Mouse (Mus musculus) CH12.LX (cell line): Measurements from ENCODE around the gene Uvrag.
A peak's percentile ranks its signal among the peaks of the same experiment; 100 is the strongest.

Experiments
- CTCF ChIP-seq, 2 experiments: IDR thresholded peaks in 1 of 2; conservative IDR thresholded peaks in 1 of 2; 2 replicates each; pipeline ENCODE4 v1.5.1; 2011 to 2012; ENCODE audit warnings: low read depth in 2 of 2, low read length in 2 of 2, improper control_type of control experiment in 1 of 2, inconsistent platforms in 1 of 2, mild to moderate bottlenecking in 1 of 2, moderate library complexity in 1 of 2
- IRF4 ChIP-seq: IDR thresholded peaks from 2 replicates; pipeline ENCODE4 v1.6.1; 2014; ENCODE audit warnings: low read depth, mild to moderate bottlenecking, inconsistent platforms, low read length, improper control_type of control experiment
- MXI1 ChIP-seq: IDR thresholded peaks from 2 replicates; pipeline ENCODE4 v1.6.1; 2011; ENCODE audit warnings: mild to moderate bottlenecking, low read depth, low read length, improper control_type of control experiment
- POLR2A ChIP-seq: IDR thresholded peaks from 2 replicates; pipeline ENCODE4 v1.6.1; 2011; ENCODE audit warnings: low read depth, mild to moderate bottlenecking, improper control_type of control experiment, low read length
- USF1 ChIP-seq: IDR thresholded peaks from 2 replicates; pipeline ENCODE4 v1.6.1; 2014; ENCODE audit warnings: low read depth, mild to moderate bottlenecking, inconsistent platforms, low read length, improper control_type of control experiment

GRCm38 (mm10) chr7:98943687-98944086 is 197.3 kb downstream of the Uvrag start:
- no peak for TF ChIP-seq MXI1
- no peak for TF ChIP-seq POLR2A
- TF ChIP-seq CTCF (conservative IDR thresholded peaks at IDR 0.05 in 1 of 2, IDR thresholded peaks at IDR 0.05 in 1 of 2; ENCODE audit: low read depth in 2 of 2, low read length in 2 of 2): no peak
- 0 out of 2 replicates have a peak, but pooled peaks have one; percentile 17 for TF ChIP-seq IRF4
- TF ChIP-seq USF1: no peak
